Mouse (Mus musculus) cerebellum, postnatal 10 days (tissue): ENCODE data around the gene R3hdm2.

Experiments used
- DNase-seq, 2 experiments: peaks; one replicate each; pipeline ENCODE4 v3.0.0; 2021; ENCODE audit warnings: mixed read lengths in 2 of 2

R3hdm2 gene

GRCm38 (mm10) chr10:127519041-127519701 lies 139.0 kb downstream of the R3hdm2 start:
- DNase-seq = peak; percentile 67

GRCm38 (mm10) chr10:127519903-127520713 lies 140.0 kb downstream of the R3hdm2 start:
- peak; percentile 26 to 34 for DNase-seq

DNA sequence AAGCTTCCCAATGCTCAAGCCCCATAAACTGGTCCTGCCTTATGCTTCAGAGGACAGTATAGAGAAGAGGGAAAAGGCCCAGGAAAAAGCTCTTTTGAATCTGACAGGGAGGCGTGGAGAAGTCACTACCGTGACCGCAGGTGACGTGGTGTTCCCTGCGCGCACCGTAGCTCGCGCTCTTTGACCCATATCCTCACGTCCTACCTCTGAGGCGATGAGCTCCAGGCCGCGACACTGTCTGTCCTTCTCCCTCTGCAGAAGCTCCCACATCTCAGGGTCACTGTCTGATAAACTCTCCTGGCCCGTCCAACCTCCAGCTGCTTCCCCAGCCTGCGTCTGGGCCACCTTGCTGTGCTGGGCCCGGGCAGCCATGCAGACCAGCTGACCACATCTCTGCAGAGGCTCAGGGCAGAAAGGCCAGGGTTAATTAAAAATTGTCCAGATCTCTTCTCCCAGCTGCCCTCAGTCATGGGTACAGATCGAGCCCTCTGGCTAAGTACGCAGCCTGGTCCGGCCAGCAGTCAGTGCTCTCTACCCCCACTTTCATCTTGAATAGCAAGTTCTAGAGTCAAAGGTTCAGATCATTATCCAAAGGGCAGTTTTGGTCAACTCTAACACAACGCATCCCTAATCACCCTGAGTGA lies 140.7 kb downstream of the R3hdm2 start:
- peak in 1 of 2 experiments; percentile 19 for DNase-seq

DNA sequence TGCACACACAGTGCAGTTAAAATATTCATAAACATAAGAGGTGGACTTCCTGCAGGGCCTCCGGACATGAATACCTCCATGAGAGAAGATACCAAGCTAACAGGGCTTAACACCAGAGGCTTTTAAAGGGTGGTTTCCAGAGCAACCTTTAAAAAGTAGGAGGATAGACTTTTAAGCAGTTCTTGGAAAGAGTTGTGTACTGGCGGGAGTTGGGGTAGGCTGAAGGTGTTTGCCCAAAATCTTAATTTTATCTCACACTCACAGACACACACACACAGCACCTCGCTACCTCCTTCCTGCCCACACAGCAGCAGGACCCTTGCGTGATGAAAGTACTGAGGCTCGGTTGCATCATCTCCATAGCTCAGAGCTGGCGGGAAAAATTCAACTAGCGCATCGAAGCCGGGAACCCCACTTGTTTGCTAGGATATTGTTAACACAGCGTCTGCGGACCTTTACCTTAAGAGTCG lies 141.5 kb downstream of the R3hdm2 start:
- no peak for DNase-seq

DNA sequence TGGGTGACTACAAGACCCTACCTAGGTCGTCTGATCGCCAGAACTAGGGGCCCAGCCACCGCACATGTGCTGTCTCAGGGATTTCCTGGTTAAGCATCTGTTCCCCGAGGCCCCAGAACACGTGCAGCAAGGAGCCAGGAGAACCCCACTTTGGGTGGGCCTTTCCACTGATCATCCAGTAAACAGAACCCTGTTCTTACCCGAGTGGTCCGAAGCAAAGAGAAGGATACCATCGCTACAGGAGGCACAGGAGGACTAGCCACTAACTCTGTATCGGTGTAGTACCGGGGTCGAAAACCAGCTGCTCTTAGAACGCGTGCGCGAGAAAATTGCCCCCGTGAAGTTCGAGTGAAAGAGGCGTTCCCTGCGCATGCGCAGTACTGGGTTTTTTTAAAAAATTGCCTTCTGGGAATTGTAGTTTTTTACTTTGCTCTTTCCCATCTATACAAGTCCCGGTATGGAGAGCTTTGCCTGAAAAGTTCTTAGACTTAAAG lies 142.0 kb downstream of the R3hdm2 start, which contains the start of gene Shmt2:
TSS of gene Shmt2 (minus strand) at position 357 of the 494 bp plus-strand sequence.
- DNase-seq = peak; percentile 93

DNA sequence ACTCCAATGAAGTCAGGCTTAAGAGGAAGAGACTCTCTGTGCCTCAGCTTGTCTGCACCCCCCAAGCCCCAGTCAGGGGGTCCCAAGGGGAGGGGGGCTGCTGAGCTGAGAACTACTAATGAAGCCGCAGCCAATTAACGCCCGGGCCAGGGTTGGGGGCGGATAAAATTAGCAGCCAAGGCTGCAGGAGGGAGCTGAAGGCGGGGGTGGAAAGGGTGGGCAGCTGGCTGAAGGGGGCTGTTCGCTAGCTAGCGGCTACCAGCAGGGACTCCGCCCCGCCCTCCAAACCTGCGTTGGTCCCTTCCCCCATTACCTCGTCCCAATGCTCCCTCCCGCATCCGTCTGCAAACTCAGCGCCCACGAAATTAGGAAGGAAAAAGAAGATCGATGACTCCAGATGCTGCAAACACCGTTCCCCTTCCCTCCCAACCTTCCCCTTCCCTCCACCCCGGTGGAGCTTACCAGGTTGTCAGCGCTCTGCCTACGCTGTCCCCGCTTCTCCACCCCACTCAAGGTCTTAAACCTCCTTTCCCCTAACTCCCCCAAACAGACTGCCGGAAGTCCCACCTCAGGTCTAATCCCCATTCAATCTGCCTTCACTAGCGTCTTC lies 144.6 kb downstream of the R3hdm2 start:
- DNase-seq = peak; percentile 59 to 60

DNA sequence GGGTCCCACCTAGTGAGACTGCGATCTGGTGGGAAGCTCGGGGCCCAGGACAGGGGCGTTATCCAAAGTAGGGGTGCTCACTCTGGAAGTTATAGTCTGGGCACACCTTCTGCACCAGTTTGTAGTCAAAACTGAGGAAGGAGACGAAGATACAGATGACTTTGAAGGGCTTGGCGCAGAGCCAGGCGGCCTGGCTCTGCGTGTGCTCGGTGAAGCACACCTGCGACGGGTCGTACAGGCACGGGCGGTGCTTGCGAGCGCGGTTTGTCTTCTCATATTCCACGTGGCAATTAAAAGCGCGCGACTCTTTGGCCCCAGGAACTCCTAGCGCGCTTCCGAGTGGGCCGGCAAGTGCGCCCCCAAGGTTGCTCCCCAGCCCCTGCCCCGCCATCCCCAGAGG lies 145.9 kb downstream of the R3hdm2 start:
- peak; percentile 50 to 52 for DNase-seq

DNA sequence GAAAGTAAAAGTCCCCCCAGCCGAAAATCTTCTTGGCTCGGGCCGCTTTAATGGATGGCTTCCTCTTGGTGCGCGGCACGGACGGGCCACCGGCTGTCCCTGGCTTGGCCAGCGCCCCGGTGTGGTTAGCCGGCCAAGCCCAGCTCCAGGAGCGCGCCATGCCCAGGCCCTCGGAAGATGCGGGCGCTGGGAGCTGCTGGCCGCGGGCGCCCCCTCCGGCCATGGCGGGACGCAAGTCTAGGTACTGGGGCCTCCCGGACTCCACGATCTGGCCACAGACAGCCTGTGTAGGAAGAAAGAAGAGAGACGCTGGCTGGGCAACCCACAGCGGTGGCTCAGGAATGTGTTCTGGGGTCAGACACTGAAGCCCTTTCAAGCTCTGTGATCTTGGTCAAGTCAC lies 146.6 kb downstream of the R3hdm2 start:
- peak; percentile 84 to 88 for DNase-seq

GRCm38 (mm10) chr10:127527481-127527880 lies 147.4 kb downstream of the R3hdm2 start:
- DNase-seq = peak; percentile 54 to 57

DNA sequence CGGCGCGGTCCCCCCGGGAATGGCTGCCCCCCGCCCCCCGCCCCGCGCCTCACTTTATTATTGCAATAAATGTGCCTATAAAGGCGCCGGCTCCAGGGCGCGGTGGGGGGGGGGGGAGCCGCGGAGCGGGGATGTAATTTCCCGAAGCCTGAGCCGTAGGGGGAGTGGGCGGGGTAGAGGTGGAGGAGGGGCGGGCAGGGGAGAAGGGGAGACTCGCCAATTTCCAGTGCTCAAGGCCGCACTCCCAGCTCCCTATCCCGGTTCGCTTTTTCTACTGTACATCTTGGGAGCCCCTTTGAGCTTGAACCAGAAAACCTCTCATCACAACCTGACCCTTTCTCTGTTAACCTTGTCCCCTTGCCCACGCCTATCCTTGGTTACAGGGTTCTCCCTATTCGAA lies 150.8 kb downstream of the R3hdm2 start:
- peak; percentile 55 for DNase-seq

GRCm38 (mm10) chr10:127531548-127531947 lies 151.4 kb downstream of the R3hdm2 start:
- peak; percentile 48 to 53 for DNase-seq

GRCm38 (mm10) chr10:127534036-127534928 lies 154.2 kb downstream of the R3hdm2 start, which contains the start of gene Nxph4:
Nxph4 (minus strand) TSS chr10:127534559.
- DNase-seq = peak; percentile 77 to 78

DNA sequence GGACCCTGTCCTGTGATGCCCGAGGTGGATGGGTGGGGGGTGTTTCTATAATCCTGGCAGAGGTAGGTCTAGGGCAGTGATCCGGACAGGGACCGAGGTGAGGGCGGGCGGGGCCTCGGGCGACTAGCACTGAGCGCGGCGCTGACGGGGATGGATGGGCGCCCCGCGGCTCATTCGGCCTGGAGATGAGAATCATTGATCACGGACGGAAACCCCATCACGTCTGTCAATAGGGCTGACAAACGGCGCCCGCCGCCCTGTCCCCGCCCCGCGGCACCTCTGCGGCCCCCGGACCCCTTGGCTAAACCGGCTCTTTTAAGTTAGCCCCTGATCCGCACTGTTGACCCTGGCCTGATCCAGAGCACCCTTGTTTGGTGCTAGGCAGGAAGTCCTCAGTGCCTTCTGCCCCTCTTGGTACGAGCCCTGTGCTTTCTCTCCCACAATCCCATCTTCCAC lies 154.8 kb downstream of the R3hdm2 start:
- peak; percentile 51 to 57 for DNase-seq

GRCm38 (mm10) chr10:127536586-127537314 lies 156.6 kb downstream of the R3hdm2 start:
- DNase-seq = peak; percentile 85 to 86

- DNase-seq = peak; percentile 93 to 95
These were observed 157.9 kb downstream of the R3hdm2 start for GRCm38 (mm10) chr10:127537854-127538583.

GRCm38 (mm10) chr10:127541510-127541909 lies 161.4 kb downstream of the R3hdm2 start:
- no peak for DNase-seq

- DNase-seq = peak; percentile 80 to 81
These were observed 162.0 kb downstream of the R3hdm2 start for GRCm38 (mm10) chr10:127542084-127542483.

DNA sequence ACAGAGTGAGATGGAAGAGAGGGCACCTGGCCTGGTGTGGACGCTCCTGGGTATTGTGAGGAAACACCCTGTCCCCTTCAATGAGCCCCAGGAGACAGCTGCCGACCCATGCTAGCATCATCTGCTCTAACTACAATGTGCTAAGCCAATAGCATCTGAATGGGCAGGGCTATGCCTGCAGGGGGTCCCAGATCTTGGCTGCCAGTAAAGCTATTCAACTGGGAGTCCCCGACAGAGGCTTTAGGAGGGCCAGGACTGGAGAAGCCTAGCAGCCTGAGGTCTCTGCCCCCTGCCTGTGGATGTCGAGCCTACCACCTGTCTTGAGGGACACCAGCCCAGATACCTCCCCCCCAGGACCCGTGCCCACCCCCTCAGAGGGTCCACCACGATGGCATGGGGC lies 162.6 kb downstream of the R3hdm2 start:
- DNase-seq = peak; percentile 72 to 79

GRCm38 (mm10) chr10:127543916-127544315 lies 163.8 kb downstream of the R3hdm2 start:
- no peak for DNase-seq

- no peak for DNase-seq
These were observed 164.2 kb downstream of the R3hdm2 start for GRCm38 (mm10) chr10:127544375-127544774.
